Mouse (Mus musculus): ENCODE measurements around the gene Tnrc6a. TPM values are rescaled to one million over a fixed set of nuclear protein-coding genes. Genes with fewer than 3 reads are reported as not detected.

Gene Tnrc6a
- 11.9 and 12.7 TPM in 2 replicates for polyA plus RNA-seq (2015; fragmentation: Nextera tagmentation; extraction: Ambion mirVana)

DNA sequence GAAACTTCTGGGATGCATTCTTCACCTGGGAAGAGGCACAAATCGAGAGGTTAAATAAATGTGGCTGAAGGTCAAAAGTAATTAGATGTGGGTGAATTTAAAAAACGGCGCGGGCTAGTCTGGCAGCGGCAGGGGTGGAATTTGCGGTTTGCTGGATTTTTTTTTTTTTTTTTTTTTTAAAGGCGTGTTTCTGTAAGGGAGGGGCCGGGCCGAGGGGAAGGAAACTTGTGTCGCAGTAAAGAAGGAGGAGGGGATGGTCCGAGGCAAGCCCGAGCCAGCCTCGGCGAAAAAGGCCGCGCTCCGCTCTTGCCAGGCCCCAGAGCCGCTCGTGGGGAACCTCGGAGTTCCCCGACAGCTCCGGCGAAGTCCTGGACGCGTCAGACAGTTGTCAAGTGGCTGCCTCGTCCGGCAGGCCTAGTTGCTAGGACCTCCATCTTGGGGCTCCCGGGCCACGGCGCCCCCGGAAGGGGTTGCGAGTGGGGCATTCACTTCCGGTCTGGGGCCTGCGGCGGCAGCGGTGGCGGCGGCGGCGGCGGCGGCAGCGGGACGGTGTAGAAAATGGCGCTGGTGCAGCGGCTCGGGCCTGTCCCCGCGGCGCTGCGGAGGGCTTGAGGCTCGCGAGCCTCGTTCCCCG is at the start of gene Tnrc6a:
Gene Tnrc6a (plus strand): TSS at position 221 of the 634 bp plus-strand sequence.
- WGBS (ENCODE audit: insufficient replicate concordance) = 0% methylated on average over 52 of the region's 55 CpGs

DNA sequence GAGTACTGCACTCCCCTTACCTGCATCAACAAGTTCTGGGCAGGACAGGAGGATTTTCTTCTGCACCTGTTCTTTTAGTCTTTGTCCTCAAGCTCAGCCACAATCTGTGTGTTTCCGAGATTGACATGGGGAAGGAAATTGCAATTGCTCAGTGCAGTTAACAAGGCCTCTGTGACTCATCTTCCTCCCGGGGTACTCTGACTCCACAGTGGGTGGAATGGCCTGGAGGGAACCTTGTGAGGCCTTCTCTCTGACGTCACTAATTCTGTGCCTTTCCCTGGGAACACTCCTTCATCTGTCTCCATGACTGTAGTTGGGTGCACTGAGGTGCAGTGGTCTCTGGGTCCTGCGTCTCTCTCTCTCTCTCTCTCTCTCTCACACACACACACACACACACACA is 41.4 kb upstream of the Tnrc6a start:
- no peaks in the 10 kb centered on the region for H3K9me3 ChIP-seq (replicated peaks; ENCODE audit: control insufficient read depth, low read length)
- H3K4me1 ChIP-seq (ENCODE audit: control insufficient read depth, low read depth, low read length) = no peaks in the 10 kb centered on the region
- no peak overlapping the region for H3K4me2 ChIP-seq (ENCODE audit: low read depth, low read length)
- no peak overlapping the region for H3K27ac ChIP-seq (ENCODE audit: low read length)
- no peak overlapping the region for H3K4me3 ChIP-seq (ENCODE audit: low read depth, low read length)
- H3K36me3 ChIP-seq (ENCODE audit: control insufficient read depth, insufficient read depth) = no peaks in the 10 kb centered on the region
- WGBS (ENCODE audit: insufficient replicate concordance) = 37% methylated on average over 4 of the region's 4 CpGs
- no peak overlapping the region for H3K9ac ChIP-seq (ENCODE audit: low read depth, low read length)
- no peak for ATAC-seq (ENCODE audit: low read depth)
- H3K27me3 ChIP-seq (ENCODE audit: control insufficient read depth, insufficient read depth, low read depth, low read length) = no peaks in the 10 kb centered on the region

More for the DNA sequence above, at the start of gene Tnrc6a:
- peak within 1 kb of the TSS; percentile 64 for H3K4me2 ChIP-seq (ENCODE audit: low read depth, low read length)
- no peaks in the 10 kb centered on the region for H3K9me3 ChIP-seq (replicated peaks; ENCODE audit: control insufficient read depth, low read length)
- peak within 1 kb of the TSS; percentile 93 for H3K27ac ChIP-seq (ENCODE audit: low read length)
- H3K36me3 ChIP-seq (ENCODE audit: control insufficient read depth, insufficient read depth) = peaks cover 5% of the 10 kb centered on the region; the same call in 1 of the 2 replicates
- peak; percentile 96 for ATAC-seq (ENCODE audit: low read depth)
- H3K4me3 ChIP-seq (ENCODE audit: low read depth, low read length) = peak within 1 kb of the TSS; percentile 99
- H3K9ac ChIP-seq (ENCODE audit: low read depth, low read length) = peak within 1 kb of the TSS; percentile 99
- no peaks in the 10 kb centered on the region for H3K27me3 ChIP-seq (ENCODE audit: control insufficient read depth, insufficient read depth, low read depth, low read length)
- peaks cover 5% of the 10 kb centered on the region for H3K4me1 ChIP-seq (ENCODE audit: control insufficient read depth, low read depth, low read length)

DNA sequence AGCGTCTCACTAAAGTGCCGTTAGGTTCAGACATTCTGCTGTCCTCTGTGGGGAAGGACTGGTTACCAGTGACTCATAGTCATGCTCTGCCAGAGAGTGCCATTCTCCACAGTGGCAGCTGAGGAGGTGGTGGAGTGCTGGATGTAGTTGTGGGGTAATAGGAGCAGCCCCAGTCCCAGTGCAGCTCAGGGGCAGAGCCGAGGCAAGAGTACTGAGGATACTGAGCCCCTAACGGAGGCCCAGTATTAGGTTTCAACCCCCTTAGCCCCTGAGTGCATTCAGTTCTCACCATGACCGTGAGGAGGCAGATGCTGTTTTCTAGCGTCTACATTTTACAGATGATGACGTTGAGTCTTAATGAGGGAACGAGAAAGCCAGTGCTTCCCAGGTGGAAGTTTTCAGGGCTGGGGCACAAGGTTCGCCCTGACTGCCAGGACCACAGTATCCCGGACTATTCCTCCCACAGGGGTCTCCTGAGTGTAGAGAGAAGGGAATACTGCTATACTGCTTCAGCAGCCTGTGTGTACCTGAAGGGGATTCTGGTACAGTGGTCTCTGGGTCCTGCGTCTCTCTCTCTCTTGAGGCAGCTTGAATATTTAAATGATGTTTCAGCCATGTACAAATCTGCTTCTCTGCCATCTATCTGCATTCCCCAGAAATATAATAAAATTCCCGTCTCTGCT is 40.1 kb upstream of the Tnrc6a start:
- no peak overlapping the region for H3K27ac ChIP-seq (ENCODE audit: low read length)
- 34% methylated on average over 12 of the region's 12 CpGs for WGBS (ENCODE audit: insufficient replicate concordance)
- no peak overlapping the region for H3K4me3 ChIP-seq (ENCODE audit: low read depth, low read length)
- no peak overlapping the region for H3K9ac ChIP-seq (ENCODE audit: low read depth, low read length)
- no peak for ATAC-seq (ENCODE audit: low read depth)
- H3K4me2 ChIP-seq (ENCODE audit: low read depth, low read length) = no peak overlapping the region
- no peaks in the 10 kb centered on the region for H3K27me3 ChIP-seq (ENCODE audit: control insufficient read depth, insufficient read depth, low read depth, low read length)
- no peaks in the 10 kb centered on the region for H3K9me3 ChIP-seq (replicated peaks; ENCODE audit: control insufficient read depth, low read length)
- no peaks in the 10 kb centered on the region for H3K4me1 ChIP-seq (ENCODE audit: control insufficient read depth, low read depth, low read length)
- no peaks in the 10 kb centered on the region for H3K36me3 ChIP-seq (ENCODE audit: control insufficient read depth, insufficient read depth)

DNA sequence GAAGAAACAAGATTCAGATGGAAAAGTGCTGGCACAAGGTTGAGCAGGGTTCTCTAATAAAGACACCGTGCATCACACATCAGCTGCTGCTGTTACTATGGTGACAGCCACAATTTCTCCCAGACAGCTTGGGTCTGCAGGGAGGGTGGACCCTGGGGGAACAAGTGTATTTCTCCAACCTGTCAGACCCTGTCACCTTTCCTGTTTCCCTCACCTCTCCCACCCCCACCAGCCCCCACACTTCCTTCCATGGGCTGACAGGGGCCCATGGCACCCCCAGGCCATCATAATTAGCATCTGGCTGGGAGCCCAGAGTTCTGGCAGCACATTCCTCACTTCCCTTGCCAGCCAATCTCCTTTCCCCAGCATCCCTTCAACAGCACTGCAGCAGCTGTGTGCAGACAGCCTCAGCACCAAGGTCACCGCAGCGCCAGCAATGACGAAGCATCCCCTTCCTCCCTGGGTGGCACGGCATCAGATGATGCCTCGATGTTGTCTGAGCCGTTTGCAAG is 39.4 kb upstream of the Tnrc6a start:
- H3K4me2 ChIP-seq (ENCODE audit: low read depth, low read length) = no peak overlapping the region
- H3K9ac ChIP-seq (ENCODE audit: low read depth, low read length) = no peak overlapping the region
- H3K27me3 ChIP-seq (ENCODE audit: control insufficient read depth, insufficient read depth, low read depth, low read length) = no peaks in the 10 kb centered on the region
- H3K27ac ChIP-seq (ENCODE audit: low read length) = no peak overlapping the region
- 5% methylated on average over 7 of the region's 7 CpGs for WGBS (ENCODE audit: insufficient replicate concordance)
- no peak overlapping the region for H3K4me3 ChIP-seq (ENCODE audit: low read depth, low read length)
- H3K36me3 ChIP-seq (ENCODE audit: control insufficient read depth, insufficient read depth) = no peaks in the 10 kb centered on the region
- no peak for ATAC-seq (ENCODE audit: low read depth)
- no peaks in the 10 kb centered on the region for H3K9me3 ChIP-seq (replicated peaks; ENCODE audit: control insufficient read depth, low read length)
- H3K4me1 ChIP-seq (ENCODE audit: control insufficient read depth, low read depth, low read length) = no peaks in the 10 kb centered on the region

DNA sequence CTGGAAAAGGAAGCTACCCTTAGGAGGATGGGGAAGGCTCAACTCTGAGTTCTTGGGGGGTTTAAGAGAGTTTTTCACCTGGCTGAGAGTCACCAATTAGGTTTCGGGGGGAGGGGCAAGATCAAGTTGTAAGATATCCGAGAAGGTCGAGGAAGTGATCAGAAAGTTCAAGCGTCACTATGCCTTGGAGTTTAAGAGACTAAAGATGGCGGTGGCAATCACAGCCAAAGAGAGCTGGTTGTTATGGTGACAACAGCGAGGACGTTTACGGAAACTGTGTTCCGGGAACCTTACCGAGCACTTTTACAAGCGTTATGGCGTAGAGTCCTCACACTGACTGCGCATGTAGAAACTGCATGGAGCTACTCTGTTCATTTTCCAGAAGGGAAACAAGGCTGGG is 39.0 kb upstream of the Tnrc6a start:
- H3K27ac ChIP-seq (ENCODE audit: low read length) = no peak overlapping the region
- no peak overlapping the region for H3K4me3 ChIP-seq (ENCODE audit: low read depth, low read length)
- no peak overlapping the region for H3K9ac ChIP-seq (ENCODE audit: low read depth, low read length)
- H3K9me3 ChIP-seq (replicated peaks; ENCODE audit: control insufficient read depth, low read length) = no peaks in the 10 kb centered on the region
- no peaks in the 10 kb centered on the region for H3K4me1 ChIP-seq (ENCODE audit: control insufficient read depth, low read depth, low read length)
- WGBS (ENCODE audit: insufficient replicate concordance) = 17% methylated on average over 13 of the region's 13 CpGs
- H3K36me3 ChIP-seq (ENCODE audit: control insufficient read depth, insufficient read depth) = no peaks in the 10 kb centered on the region
- H3K4me2 ChIP-seq (ENCODE audit: low read depth, low read length) = no peak overlapping the region
- H3K27me3 ChIP-seq (ENCODE audit: control insufficient read depth, insufficient read depth, low read depth, low read length) = no peaks in the 10 kb centered on the region
- ATAC-seq (ENCODE audit: low read depth) = no peak

DNA sequence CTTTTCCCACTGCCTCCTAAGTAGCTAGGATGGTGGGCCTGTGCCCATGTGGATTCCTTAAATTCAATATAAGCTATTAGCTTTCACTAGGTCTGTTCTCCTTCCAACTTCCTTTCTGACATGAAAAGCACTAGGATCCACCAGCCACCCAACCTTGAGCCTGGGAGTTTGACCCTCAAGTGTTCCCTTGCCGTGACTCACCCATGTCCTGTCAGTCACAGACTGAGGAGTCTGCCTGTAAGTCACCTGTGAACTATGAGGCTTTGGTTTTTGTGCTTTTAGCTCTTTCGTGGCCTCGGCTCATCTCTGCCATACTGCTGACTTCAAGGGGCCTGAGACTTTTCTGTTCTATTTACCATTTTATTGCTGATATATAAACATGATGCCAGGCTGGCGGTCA is 34.8 kb upstream of the Tnrc6a start:
- H3K36me3 ChIP-seq (ENCODE audit: control insufficient read depth, insufficient read depth) = no peaks in the 10 kb centered on the region
- H3K27me3 ChIP-seq (ENCODE audit: control insufficient read depth, insufficient read depth, low read depth, low read length) = no peaks in the 10 kb centered on the region
- H3K27ac ChIP-seq (ENCODE audit: low read length) = no peak overlapping the region
- H3K4me2 ChIP-seq (ENCODE audit: low read depth, low read length) = no peak overlapping the region
- ATAC-seq (ENCODE audit: low read depth) = no peak
- 70% methylated on average over 4 of the region's 4 CpGs for WGBS (ENCODE audit: insufficient replicate concordance)
- no peaks in the 10 kb centered on the region for H3K4me1 ChIP-seq (ENCODE audit: control insufficient read depth, low read depth, low read length)
- H3K4me3 ChIP-seq (ENCODE audit: low read depth, low read length) = no peak overlapping the region
- no peak overlapping the region for H3K9ac ChIP-seq (ENCODE audit: low read depth, low read length)
- H3K9me3 ChIP-seq (replicated peaks; ENCODE audit: control insufficient read depth, low read length) = no peaks in the 10 kb centered on the region; the same call in 1 of the 2 replicates

DNA sequence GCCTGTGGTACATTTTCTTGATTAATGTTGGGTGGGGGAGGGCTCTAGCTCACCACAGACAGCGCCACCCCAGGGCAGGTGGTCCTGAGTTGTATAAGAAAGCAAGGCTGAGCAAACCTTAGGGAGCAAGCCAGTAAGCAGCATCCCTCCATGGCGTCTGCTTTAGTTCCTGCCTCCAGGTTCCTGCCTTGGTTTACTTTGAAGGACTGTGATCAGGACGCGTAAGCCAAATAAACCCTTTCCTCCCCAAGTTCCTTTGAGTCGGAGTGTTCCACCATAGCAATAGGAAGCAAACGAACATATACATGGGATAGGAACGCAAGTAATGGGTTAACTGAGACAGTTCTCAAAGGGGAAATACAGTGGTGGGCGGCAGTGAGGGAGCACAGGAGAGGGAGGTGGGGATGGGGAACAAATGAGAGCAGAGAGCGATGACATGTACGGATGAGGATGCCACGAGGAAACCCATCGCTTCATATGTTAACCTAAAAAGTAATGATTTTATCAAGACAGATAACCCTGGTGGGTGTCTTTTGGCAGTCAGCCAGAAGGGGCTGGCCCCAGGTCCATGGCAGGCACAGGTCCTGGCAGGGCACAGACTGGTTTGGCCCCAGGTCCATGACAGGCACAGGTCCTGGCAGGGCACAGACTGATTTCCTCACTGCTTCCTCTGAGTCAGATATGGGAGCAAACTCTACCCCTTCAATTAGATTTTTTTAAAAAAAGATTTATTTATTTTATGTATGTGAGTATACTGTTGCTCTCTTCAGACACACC is 27.2 kb upstream of the Tnrc6a start:
- no peaks in the 10 kb centered on the region; the same call in 1 of the 2 replicates for H3K9me3 ChIP-seq (replicated peaks; ENCODE audit: control insufficient read depth, low read length)
- no peak overlapping the region for H3K4me3 ChIP-seq (ENCODE audit: low read depth, low read length)
- no peak overlapping the region for H3K4me2 ChIP-seq (ENCODE audit: low read depth, low read length)
- no peak overlapping the region for H3K27ac ChIP-seq (ENCODE audit: low read length)
- H3K9ac ChIP-seq (ENCODE audit: low read depth, low read length) = no peak overlapping the region
- H3K36me3 ChIP-seq (ENCODE audit: control insufficient read depth, insufficient read depth) = no peaks in the 10 kb centered on the region
- WGBS (ENCODE audit: insufficient replicate concordance) = 77% methylated on average over 12 of the region's 12 CpGs
- H3K27me3 ChIP-seq (ENCODE audit: control insufficient read depth, insufficient read depth, low read depth, low read length) = no peaks in the 10 kb centered on the region
- H3K4me1 ChIP-seq (ENCODE audit: control insufficient read depth, low read depth, low read length) = no peaks in the 10 kb centered on the region; the same call in 1 of the 2 replicates
- no peak for ATAC-seq (ENCODE audit: low read depth)

DNA sequence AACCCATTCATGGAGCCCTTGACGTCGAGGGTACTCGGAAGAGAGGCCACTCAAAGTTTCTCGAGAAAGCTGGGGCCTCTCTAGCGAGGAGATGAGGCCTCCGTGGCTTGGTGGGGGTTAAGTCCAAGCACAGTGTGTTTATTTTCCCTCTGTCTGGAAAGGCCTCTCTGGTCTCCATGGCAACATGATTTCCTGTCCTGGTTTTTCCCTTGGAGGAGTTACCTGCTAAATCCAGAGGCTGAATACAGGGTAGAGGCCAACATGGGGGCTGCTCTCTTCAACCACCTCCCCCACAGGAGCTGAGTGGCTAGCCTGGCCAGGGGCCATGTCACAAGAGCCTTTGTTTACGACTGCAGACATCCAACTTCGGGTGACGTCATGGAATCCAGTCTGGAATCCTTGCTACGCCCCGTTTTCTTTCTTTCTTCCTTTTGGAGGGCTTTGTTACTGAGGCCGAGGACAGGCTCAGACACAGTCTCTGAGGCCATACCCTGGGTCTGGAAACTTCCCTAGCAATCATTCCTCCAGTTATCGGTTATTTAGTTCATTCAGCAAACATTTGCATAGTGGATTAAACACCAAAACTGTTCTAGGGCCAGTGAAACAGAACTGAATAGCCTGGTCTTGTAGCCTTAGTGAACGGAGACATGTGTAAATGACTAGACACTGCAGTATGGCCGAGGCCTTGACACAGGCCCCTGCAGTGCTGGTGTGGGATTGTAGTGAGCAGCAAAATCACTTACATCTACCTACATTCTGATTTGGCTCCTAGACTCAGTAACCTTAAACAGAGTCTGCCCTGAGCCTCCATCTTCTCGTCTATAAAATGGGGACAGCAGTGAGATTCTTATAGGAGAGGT is 25.6 kb upstream of the Tnrc6a start:
- ATAC-seq (ENCODE audit: low read depth) = peak; percentile 83

More for the DNA sequence above, 25.6 kb upstream of the Tnrc6a start:
- H3K9ac ChIP-seq (ENCODE audit: low read depth, low read length) = no peak overlapping the region
- no peaks in the 10 kb centered on the region; the same call in 1 of the 2 replicates for H3K9me3 ChIP-seq (replicated peaks; ENCODE audit: control insufficient read depth, low read length)
- H3K4me3 ChIP-seq (ENCODE audit: low read depth, low read length) = no peak overlapping the region
- H3K4me2 ChIP-seq (ENCODE audit: low read depth, low read length) = no peak overlapping the region
- H3K27me3 ChIP-seq (ENCODE audit: control insufficient read depth, insufficient read depth, low read depth, low read length) = no peaks in the 10 kb centered on the region
- WGBS (ENCODE audit: insufficient replicate concordance) = 35% methylated on average over 16 of the region's 16 CpGs
- H3K27ac ChIP-seq (ENCODE audit: low read length) = peak overlapping the region; percentile 51
- no peaks in the 10 kb centered on the region; the same call in 1 of the 2 replicates for H3K4me1 ChIP-seq (ENCODE audit: control insufficient read depth, low read depth, low read length)
- no peaks in the 10 kb centered on the region for H3K36me3 ChIP-seq (ENCODE audit: control insufficient read depth, insufficient read depth)

All from liver, embryonic 16.5 days (tissue).